Mouse (Mus musculus): ENCODE measurements around the gene Sptbn4. TPM values are rescaled to one million over a fixed set of nuclear protein-coding genes. Genes with fewer than 3 reads are reported as not detected.

Sptbn4 gene
- total and polyA plus RNA-seq, 2 experiments from 2014 or later: 4.0 to 27.1 TPM

DNA sequence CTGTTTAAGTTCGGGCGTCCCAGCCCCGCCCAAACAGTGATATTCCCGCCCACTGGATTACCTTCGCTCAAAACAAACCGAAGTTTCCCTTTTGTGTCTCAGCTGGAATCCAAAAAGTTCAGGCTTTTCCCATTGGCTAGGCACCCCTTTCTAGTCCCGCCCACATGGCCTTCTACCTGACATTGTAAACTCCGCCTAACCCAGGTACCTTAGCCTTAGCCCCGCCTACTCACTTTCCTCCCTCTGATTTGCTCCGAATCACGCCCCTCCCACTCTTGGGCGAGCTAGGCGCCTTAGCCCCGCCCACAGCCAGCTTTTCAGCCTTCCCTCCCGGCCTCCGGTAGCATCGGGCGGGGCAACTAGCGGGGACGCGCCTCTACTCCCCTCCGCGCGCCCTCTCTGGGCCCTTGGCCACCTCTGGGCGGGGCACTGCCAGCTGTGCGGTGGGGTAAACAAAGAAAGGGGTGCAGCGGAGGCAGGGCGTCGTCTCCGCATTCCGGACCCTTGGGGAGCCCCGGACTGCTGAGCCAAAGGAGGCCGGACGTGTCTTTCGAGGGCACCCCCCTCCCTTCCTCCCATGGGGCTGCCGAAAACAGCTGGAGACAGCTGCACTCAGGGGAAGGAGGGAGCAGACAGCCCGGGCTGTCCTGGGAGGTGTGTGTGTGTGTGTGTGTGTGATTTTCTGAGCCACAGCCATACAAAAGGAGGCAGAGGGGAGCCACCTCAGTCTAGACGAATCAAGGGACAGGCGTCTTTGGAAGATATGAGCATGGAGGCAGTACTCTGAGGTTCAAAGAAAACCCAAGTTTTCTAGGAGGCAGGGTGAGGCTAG lies 116.6 kb downstream of the Sptbn4 start:
- no peak for TF ChIP-seq CTCF (IDR thresholded peaks at IDR 0.05)
- no peak overlapping the region for H3K9ac ChIP-seq (replicated peaks; ENCODE audit: low read length, poor library complexity, severe bottlenecking)
- peaks cover 85% of the 10 kb centered on the region for H3K27me3 ChIP-seq (ENCODE audit: insufficient read depth, low read length)
- H3K36me3 ChIP-seq (ENCODE audit: insufficient read depth, low read length): no peaks in the 10 kb centered on the region
- peak; percentile 41 for DNase-seq (ENCODE audit: low spot score)
- no peak overlapping the region for H3K27ac ChIP-seq (ENCODE audit: low read depth, low read length)
- under 1% methylated on average over 39 of the region's 39 CpGs for WGBS
- no peaks in the 10 kb centered on the region for H3K9me3 ChIP-seq (ENCODE audit: low read length)
- peak overlapping the region; percentile 52 for H3K4me2 ChIP-seq (ENCODE audit: low read depth, low read length, poor library complexity, severe bottlenecking)
- peak overlapping the region; percentile 30 for H3K4me3 ChIP-seq (ENCODE audit: low read depth, low read length)
- H3K4me1 ChIP-seq (ENCODE audit: insufficient read depth, low read length): peaks cover 5% of the 10 kb centered on the region; the same call in 1 of the 2 replicates
- no peak for ATAC-seq (ENCODE audit: low FRiP score)

DNA sequence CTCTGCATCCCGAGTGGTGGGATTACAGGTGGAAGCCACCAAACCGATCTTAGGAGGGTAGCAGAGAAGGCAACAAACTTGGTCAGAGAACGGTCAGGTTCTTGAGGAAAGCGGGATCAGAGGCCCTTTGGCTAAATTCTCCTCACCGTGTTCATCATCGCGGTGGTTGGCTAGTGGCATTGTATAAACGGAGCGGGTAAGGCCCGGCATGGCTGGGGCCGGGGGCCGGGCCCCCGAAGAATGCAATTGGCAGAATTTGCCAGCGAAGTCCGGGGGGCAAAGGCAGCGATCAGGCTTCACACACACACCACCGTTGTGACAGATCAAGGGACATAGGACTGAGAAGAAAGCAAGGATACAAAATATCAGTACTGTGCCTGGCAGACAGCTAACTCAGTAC lies 117.5 kb downstream of the Sptbn4 start:
- WGBS: 30% methylated on average over 17 of the region's 17 CpGs
- Histone ChIP-seq H3K4me1 (ENCODE audit: insufficient read depth, low read length) (peaks cover 5% of the 10 kb centered on the region; the same call in 1 of the 2 replicates), H3K27me3 (ENCODE audit: insufficient read depth, low read length) (peaks cover 80% of the 10 kb centered on the region), H3K36me3 (ENCODE audit: insufficient read depth, low read length) (no peaks in the 10 kb centered on the region), H3K4me2 (ENCODE audit: low read depth, low read length, poor library complexity, severe bottlenecking) (no peak overlapping the region; the same call in 1 of the 2 replicates), H3K9ac (replicated peaks; ENCODE audit: low read length, poor library complexity, severe bottlenecking) (no peak overlapping the region), H3K4me3 (ENCODE audit: low read depth, low read length) (no peak overlapping the region), H3K9me3 (ENCODE audit: low read length) (no peaks in the 10 kb centered on the region), H3K27ac (ENCODE audit: low read depth, low read length) (no peak overlapping the region)
- no peak for TF ChIP-seq CTCF (IDR thresholded peaks at IDR 0.05)
- ATAC-seq (ENCODE audit: low FRiP score) (no peak), DNase-seq (ENCODE audit: low spot score) (no peak)

DNA sequence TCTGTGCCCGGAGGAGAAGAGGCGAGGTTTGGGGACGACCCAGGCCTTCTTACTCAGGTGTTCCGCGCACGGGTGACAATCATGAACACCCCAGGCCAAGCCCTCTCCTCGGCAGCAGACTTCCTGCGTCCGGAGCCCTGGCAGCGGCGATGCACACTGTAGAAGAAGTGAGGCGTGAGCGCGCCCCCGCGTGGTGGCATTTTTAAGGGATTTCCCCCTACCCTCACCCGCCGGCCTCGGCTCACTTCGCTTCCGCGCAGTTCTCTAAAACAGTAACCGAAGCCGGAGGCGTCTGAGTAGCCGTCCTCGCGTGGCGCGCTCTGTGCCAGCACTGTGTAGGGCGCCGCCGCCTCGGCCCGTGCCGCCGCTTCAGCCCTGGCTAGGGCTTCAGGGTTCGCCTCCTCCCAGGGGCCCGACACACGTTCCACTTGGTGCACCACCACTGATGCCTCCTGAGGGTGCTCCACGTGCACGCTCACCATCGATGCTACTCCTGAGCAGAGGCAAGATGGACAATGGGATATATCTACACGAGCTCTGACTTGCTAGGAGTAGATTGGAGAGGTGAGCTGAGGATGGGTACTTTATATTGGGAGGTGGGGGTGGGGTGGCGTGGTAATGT lies 118.0 kb downstream of the Sptbn4 start:
- H3K4me3 ChIP-seq (ENCODE audit: low read depth, low read length): peak overlapping the region; percentile 1; the same call in 1 of the 2 replicates
- peak; percentile 78 for DNase-seq (ENCODE audit: low spot score)
- H3K36me3 ChIP-seq (ENCODE audit: insufficient read depth, low read length): no peaks in the 10 kb centered on the region
- peak overlapping the region; percentile 35 for H3K4me2 ChIP-seq (ENCODE audit: low read depth, low read length, poor library complexity, severe bottlenecking)
- no peak for ATAC-seq (ENCODE audit: low FRiP score)
- H3K27ac ChIP-seq (ENCODE audit: low read depth, low read length): no peak overlapping the region
- peak; percentile 69 for TF ChIP-seq CTCF (IDR thresholded peaks at IDR 0.05)
- peaks cover 5% of the 10 kb centered on the region; the same call in 1 of the 2 replicates for H3K4me1 ChIP-seq (ENCODE audit: insufficient read depth, low read length)
- no peak overlapping the region for H3K9ac ChIP-seq (replicated peaks; ENCODE audit: low read length, poor library complexity, severe bottlenecking)
- 9% methylated on average over 45 of the region's 45 CpGs for WGBS
- H3K9me3 ChIP-seq (ENCODE audit: low read length): no peaks in the 10 kb centered on the region
- peaks cover 78% of the 10 kb centered on the region for H3K27me3 ChIP-seq (ENCODE audit: insufficient read depth, low read length)

DNA sequence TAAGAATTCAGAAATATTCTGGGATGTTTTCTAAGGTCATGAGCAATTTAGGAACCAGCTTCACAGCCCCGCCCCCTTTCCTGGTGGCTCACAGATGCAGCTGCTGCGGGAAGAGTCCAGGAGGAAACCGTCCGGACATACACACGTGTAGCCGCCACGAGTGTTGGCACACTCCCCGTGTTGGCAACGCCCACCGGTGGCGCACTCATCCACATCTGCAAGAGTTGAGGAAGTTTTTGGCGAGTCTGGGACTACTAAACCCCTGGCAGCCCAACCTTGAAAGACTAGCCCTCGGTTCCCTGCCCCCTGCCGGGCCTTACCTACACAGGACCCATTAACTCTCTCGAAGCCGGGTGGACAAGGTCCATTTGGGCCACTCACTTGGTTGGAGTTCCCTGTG lies 118.8 kb downstream of the Sptbn4 start:
- H3K4me3 ChIP-seq (ENCODE audit: low read depth, low read length): no peak overlapping the region
- no peak overlapping the region for H3K4me2 ChIP-seq (ENCODE audit: low read depth, low read length, poor library complexity, severe bottlenecking)
- no peak overlapping the region for H3K9ac ChIP-seq (replicated peaks; ENCODE audit: low read length, poor library complexity, severe bottlenecking)
- DNase-seq (ENCODE audit: low spot score): no peak
- no peak for ATAC-seq (ENCODE audit: low FRiP score)
- no peak overlapping the region for H3K27ac ChIP-seq (ENCODE audit: low read depth, low read length)
- WGBS: 47% methylated on average over 16 of the region's 16 CpGs
- peaks cover 71% of the 10 kb centered on the region for H3K27me3 ChIP-seq (ENCODE audit: insufficient read depth, low read length)
- H3K9me3 ChIP-seq (ENCODE audit: low read length): no peaks in the 10 kb centered on the region
- H3K4me1 ChIP-seq (ENCODE audit: insufficient read depth, low read length): peaks cover 4% of the 10 kb centered on the region; the same call in 1 of the 2 replicates
- no peak for TF ChIP-seq CTCF (IDR thresholded peaks at IDR 0.05)
- no peaks in the 10 kb centered on the region for H3K36me3 ChIP-seq (ENCODE audit: insufficient read depth, low read length)

DNA sequence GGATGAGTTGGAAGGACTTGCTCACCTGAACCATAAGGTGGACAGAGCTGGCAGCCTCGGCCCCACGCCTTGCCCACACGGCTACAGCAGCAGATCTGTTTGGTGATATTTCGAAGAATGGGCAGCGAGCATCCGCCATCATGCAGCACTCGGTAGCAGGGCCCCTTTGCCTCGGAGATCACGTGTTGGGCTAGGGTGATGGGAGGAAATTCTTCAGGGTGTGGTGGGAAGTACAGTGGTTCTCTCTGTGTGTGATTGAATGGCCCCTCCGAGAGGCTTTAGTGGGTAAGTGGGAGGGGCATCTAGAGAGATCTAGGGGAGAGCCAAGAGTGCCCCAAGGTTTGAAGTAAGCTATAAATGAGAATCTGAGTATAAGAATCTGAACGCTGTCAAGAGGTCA lies 119.3 kb downstream of the Sptbn4 start:
- Histone ChIP-seq H3K9me3 (ENCODE audit: low read length) (no peaks in the 10 kb centered on the region), H3K4me1 (ENCODE audit: insufficient read depth, low read length) (peaks cover 2% of the 10 kb centered on the region; the same call in 1 of the 2 replicates), H3K27me3 (ENCODE audit: insufficient read depth, low read length) (peaks cover 68% of the 10 kb centered on the region)

DNA sequence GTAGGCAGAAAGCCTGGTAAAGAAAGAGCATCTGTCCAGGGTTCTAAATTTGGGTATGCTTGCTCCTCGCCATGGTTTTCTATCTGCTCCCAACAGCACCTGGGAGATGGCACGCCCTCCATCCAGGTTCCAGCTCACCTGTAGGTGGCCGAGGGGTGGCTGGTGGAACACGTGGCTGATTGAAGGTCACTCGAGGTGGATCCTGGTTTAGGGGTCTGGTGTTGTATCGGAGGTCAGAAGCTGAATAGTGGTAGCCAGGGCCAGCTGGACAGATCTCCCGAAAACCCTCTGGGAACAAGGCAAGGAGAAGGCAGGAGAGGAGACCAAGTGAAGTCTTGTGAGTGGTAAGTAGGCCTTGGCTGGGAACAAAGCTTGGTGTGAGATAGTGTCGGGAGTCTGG lies 120.0 kb downstream of the Sptbn4 start:
- Histone ChIP-seq H3K36me3 (ENCODE audit: insufficient read depth, low read length) (no peaks in the 10 kb centered on the region), H3K9me3 (ENCODE audit: low read length) (no peaks in the 10 kb centered on the region), H3K27ac (ENCODE audit: low read depth, low read length) (no peak overlapping the region), H3K4me1 (ENCODE audit: insufficient read depth, low read length) (peaks cover 2% of the 10 kb centered on the region; the same call in 1 of the 2 replicates), H3K4me3 (ENCODE audit: low read depth, low read length) (no peak overlapping the region), H3K4me2 (ENCODE audit: low read depth, low read length, poor library complexity, severe bottlenecking) (no peak overlapping the region), H3K9ac (replicated peaks; ENCODE audit: low read length, poor library complexity, severe bottlenecking) (no peak overlapping the region), H3K27me3 (ENCODE audit: insufficient read depth, low read length) (peaks cover 63% of the 10 kb centered on the region)
- DNase-seq (ENCODE audit: low spot score) (no peak), ATAC-seq (ENCODE audit: low FRiP score) (no peak)
- WGBS: 94% methylated on average over 8 of the region's 8 CpGs
- no peak for TF ChIP-seq CTCF (IDR thresholded peaks at IDR 0.05)

More for the DNA sequence above, 119.3 kb downstream of the Sptbn4 start:
- Histone ChIP-seq H3K27ac (ENCODE audit: low read depth, low read length) (no peak overlapping the region), H3K36me3 (ENCODE audit: insufficient read depth, low read length) (no peaks in the 10 kb centered on the region), H3K4me2 (ENCODE audit: low read depth, low read length, poor library complexity, severe bottlenecking) (no peak overlapping the region), H3K9ac (replicated peaks; ENCODE audit: low read length, poor library complexity, severe bottlenecking) (no peak overlapping the region), H3K4me3 (ENCODE audit: low read depth, low read length) (no peak overlapping the region)
- TF ChIP-seq CTCF (IDR thresholded peaks at IDR 0.05): no peak
- WGBS: 90% methylated on average over 11 of the region's 11 CpGs
- ATAC-seq (ENCODE audit: low FRiP score) (no peak), DNase-seq (ENCODE audit: low spot score) (no peak)

Measured in midbrain, postnatal 0 days (tissue).